Comparison of ENCODE assay signal across 8 mouse cellular contexts in genomic region chr4:43209081-43209579, GRCm38 (mm10). TPM values are rescaled to one million over a fixed set of nuclear protein-coding genes. Genes with fewer than 3 reads are reported as not detected.
DNase-seq lines count a peak whose midpoint lies in the region; ATAC-seq lines count a peak whose summit lies in the region.

No protein-coding gene starts in this region.

- H3K4me3 ChIP-seq in heart, embryonic 10.5 days: peak overlapping the region; percentile 54
- H3K4me3 ChIP-seq in heart, embryonic 11.5 days (ENCODE audit: low read depth, low read length): peak overlapping the region; percentile 37
- peak overlapping the region; percentile 34 for H3K4me3 ChIP-seq in midbrain, embryonic 15.5 days

- H3K9me3 ChIP-seq in heart, embryonic 10.5 days: no peaks in the 10 kb centered on the region
- H3K9me3 ChIP-seq in heart, embryonic 11.5 days (replicated peaks; ENCODE audit: control insufficient read depth, low read length): no peaks in the 10 kb centered on the region
- no peaks in the 10 kb centered on the region for H3K9me3 ChIP-seq in midbrain, embryonic 15.5 days

- peak overlapping the region; percentile 64 for H3K9ac ChIP-seq in heart, embryonic 11.5 days (ENCODE audit: low read depth, low read length)
- peak overlapping the region; percentile 31 for H3K9ac ChIP-seq in midbrain, embryonic 15.5 days

- 7% methylated on average over 8 of the region's 8 CpGs for WGBS in heart, embryonic 10.5 days
- 4% methylated on average over 8 of the region's 8 CpGs for WGBS in heart, embryonic 11.5 days (ENCODE audit: insufficient replicate concordance)
- 2% methylated on average over 8 of the region's 8 CpGs for WGBS in midbrain, embryonic 15.5 days

- no peaks in the 10 kb centered on the region; the same call in 1 of the 2 replicates for H3K36me3 ChIP-seq in heart, embryonic 10.5 days
- no peaks in the 10 kb centered on the region for H3K36me3 ChIP-seq in heart, embryonic 11.5 days (ENCODE audit: control insufficient read depth, insufficient read depth, low read length)
- no peaks in the 10 kb centered on the region for H3K36me3 ChIP-seq in midbrain, embryonic 15.5 days (replicated peaks)

- peak; percentile 78 for DNase-seq in heart, embryonic 10.5 days (ENCODE audit: low spot score)
- DNase-seq in heart, adult 8-10 months (ENCODE audit: low spot score): no peak
- DNase-seq in embryo, embryonic 10 days (ENCODE audit: low spot score): peak; percentile 51
- DNase-seq in layer of hippocampus, postnatal 25 days (ENCODE audit: extremely low spot score in 1 of 2, low spot score in 1 of 2): peak; percentile 35 to 45
- DNase-seq in T-cell, adult 2 months (ENCODE audit: low spot score): no peak

- H3K4me1 ChIP-seq in heart, embryonic 10.5 days: peaks cover 11% of the 10 kb centered on the region
- peaks cover 4% of the 10 kb centered on the region; the same call in 1 of the 2 replicates for H3K4me1 ChIP-seq in heart, embryonic 11.5 days (ENCODE audit: control insufficient read depth, insufficient read depth, low read length)
- H3K4me1 ChIP-seq in midbrain, embryonic 15.5 days: peaks cover 13% of the 10 kb centered on the region

- no peak; the same call in 1 of the 2 replicates for ATAC-seq in heart, embryonic 11.5 days (replicated peaks; ENCODE audit: insufficient number of reproducible peaks, low FRiP score, low TSS enrichment)
- ATAC-seq in midbrain, embryonic 15.5 days (replicated peaks): peak; percentile 84
- no peak for ATAC-seq in inflammation-experienced regulatory T-cells, adult 6 months

- H3K4me2 ChIP-seq in heart, embryonic 11.5 days: peak overlapping the region; percentile 68
- H3K4me2 ChIP-seq in midbrain, embryonic 15.5 days: peak overlapping the region; percentile 51

- no peaks in the 10 kb centered on the region for H3K27me3 ChIP-seq in heart, embryonic 10.5 days (ENCODE audit: insufficient read depth, poor library complexity, severe bottlenecking)
- no peaks in the 10 kb centered on the region for H3K27me3 ChIP-seq in heart, embryonic 11.5 days (ENCODE audit: control insufficient read depth, insufficient read depth, low read length)
- H3K27me3 ChIP-seq in midbrain, embryonic 15.5 days (replicated peaks): no peaks in the 10 kb centered on the region

- peak overlapping the region; percentile 77 for H3K27ac ChIP-seq in heart, embryonic 10.5 days
- H3K27ac ChIP-seq in heart, embryonic 11.5 days (ENCODE audit: low read depth, low read length): peak overlapping the region; percentile 36; the same call in 1 of the 2 replicates
- peak overlapping the region; percentile 76 for H3K27ac ChIP-seq in midbrain, embryonic 15.5 days

RNA-seq across cellular contexts. Expression of gene Atp8b5, which starts 57.8 kb away (rescaled TPM):
- polyA plus RNA-seq in heart, embryonic 10.5 days (2016; fragmentation: Nextera tagmentation; extraction: Ambion mirVana): 0.10 and 0.46 TPM in 2 replicates
- under 1 TPM in 1 of 4 experiments, not detected in 3; 0.09 TPM for total RNA-seq in heart, adult 8-10 months (2022)
- polyA plus RNA-seq in heart, embryonic 11.5 days (2014; fragmentation: Nextera tagmentation; extraction: Ambion mirVana): 0.27 TPM in 1 of 2 replicates, not detected in the other
- total RNA-seq in layer of hippocampus, postnatal 25 days (2021): under 1 TPM; 0.12 to 0.23 TPM
- polyA plus RNA-seq in midbrain, embryonic 15.5 days (2015; fragmentation: Nextera tagmentation; extraction: Ambion mirVana): 0.46 and 0.89 TPM in 2 replicates
- not detected for polyA plus RNA-seq in inflammation-experienced regulatory T-cells, adult 6 months (2017; shearing (Covaris generic))

Comparison
In these comparisons a context has a peak if more than half of its experiments do, and no peak if none do; other contexts are left out.
1. DNase-seq: peak in heart, embryonic 10.5 days (single experiment), embryo, embryonic 10 days (single experiment) and layer of hippocampus, postnatal 25 days (2 of 2); none in heart, adult 8-10 months (single experiment) and T-cell, adult 2 months (single experiment).
2. Peak in every context shown above with its lines, with median percentiles within 50 percentile points of each other: H3K27ac ChIP-seq and H3K4me3 ChIP-seq.